Mouse (Mus musculus): ENCODE measurements around the gene Pfkfb2.

Gene Pfkfb2

DNA sequence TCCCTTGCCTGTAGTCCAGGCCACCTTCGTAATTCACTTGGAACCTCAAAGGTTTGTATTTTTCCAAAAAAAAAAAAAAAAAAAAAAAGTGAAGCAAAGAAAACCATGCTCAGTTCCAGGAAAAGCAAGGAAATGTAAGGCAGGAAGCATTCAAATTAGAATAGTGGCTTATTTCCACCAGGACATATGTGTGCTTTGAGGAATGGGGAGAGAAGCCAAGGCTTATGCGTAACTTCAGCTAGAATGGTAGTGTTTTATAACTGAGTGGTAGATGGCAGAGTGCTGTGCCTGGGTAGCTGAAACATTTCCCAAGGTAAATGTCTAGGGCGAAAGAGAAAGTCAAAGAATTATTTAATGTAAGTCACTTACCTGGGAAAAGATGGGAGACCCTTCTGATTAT is 345 bp downstream of the Pfkfb2 start:
- H3K36me3 ChIP-seq (ENCODE audit: control insufficient read depth, insufficient read depth, low read length, poor library complexity, severe bottlenecking): no peaks in the 10 kb centered on the region
- DNase-seq (ENCODE audit: low read depth, low spot score): no peak
- H3K27me3 ChIP-seq (ENCODE audit: control insufficient read depth, insufficient read depth, low read length, poor library complexity, severe bottlenecking): no peaks in the 10 kb centered on the region

- no peak for DNase-seq (ENCODE audit: low read depth, low spot score)
- Histone ChIP-seq H3K27me3 (ENCODE audit: control insufficient read depth, insufficient read depth, low read length, poor library complexity, severe bottlenecking) (no peaks in the 10 kb centered on the region), H3K36me3 (ENCODE audit: control insufficient read depth, insufficient read depth, low read length, poor library complexity, severe bottlenecking) (no peaks in the 10 kb centered on the region)
These were observed 983 bp downstream of the Pfkfb2 start for GRCm38 (mm10) chr1:130728070-130728469.

DNA sequence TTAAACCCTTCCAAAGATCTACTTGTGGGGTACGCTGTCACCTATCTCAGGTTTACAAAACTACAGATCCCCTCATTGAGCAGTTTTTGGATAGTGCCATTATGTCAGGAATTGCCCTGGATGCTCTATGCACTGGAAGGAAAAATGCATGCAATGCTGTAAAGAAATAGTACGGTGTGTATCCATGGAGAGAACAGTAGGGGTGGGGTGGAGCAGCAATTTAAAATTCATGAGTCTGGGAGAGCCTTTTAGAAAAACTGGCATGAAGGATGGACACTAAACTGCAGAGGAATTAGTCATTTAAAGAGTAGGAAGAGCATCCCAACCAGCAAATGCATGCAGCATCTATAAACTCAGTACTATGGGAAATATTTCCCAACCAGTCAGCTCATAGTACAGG is 2.7 kb downstream of the Pfkfb2 start:
- no peak for DNase-seq (ENCODE audit: low read depth, low spot score)
- no peaks in the 10 kb centered on the region for H3K27me3 ChIP-seq (ENCODE audit: control insufficient read depth, insufficient read depth, low read length, poor library complexity, severe bottlenecking)
- H3K36me3 ChIP-seq (ENCODE audit: control insufficient read depth, insufficient read depth, low read length, poor library complexity, severe bottlenecking): no peaks in the 10 kb centered on the region

DNA sequence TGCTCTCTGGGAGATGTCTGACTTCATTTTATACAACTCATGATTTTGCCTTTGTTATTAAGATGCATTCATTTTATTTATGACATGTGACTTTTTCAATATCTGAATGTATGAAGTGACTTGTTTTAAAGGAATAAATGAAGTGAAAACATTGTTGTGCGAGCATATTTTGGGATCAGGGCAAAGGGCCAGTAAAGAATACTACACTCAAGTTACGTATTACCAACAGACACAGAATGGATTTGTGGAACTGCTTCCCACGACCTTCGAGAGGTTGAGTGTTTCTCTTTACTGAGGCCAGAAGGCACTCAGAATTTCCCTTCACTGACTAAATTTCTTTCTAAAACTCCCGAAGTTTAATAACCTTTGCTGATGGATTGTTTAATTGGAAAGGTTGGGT is 4.8 kb downstream of the Pfkfb2 start:
- no peak for DNase-seq (ENCODE audit: low read depth, low spot score)
- no peaks in the 10 kb centered on the region for H3K36me3 ChIP-seq (ENCODE audit: control insufficient read depth, insufficient read depth, low read length, poor library complexity, severe bottlenecking)
- no peaks in the 10 kb centered on the region for H3K27me3 ChIP-seq (ENCODE audit: control insufficient read depth, insufficient read depth, low read length, poor library complexity, severe bottlenecking)

DNA sequence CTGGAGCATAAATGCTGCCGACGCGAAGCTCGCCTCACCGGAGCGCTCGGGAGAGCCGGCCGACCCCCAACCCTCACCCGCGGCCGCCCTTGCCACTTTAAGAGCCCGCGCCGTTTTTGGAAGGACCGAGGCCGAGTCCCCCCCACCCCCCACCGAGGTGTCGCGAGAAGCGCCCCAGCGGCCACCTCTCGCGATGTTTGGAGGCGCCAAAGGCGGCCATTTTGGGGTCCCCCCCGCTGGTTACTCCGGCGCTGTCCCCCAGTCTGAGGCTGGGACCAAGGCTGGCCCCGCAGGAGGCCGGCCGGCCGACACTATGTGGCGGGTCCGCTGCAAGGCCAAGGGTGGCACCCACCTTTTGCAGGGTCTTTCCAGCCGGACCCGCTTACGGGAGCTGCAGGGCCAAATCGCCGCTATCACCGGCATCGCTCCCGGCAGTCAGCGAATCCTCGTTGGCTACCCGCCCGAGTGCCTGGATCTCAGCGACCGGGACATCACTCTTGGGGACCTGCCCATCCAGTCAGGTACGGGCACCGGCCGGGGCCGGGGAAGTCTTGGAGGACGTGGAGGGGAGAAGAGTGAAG is 11.7 kb downstream of the Pfkfb2 start, which contains the start of gene Yod1:
TSS of gene Yod1 (plus strand) at position 37 of the 581 bp plus-strand sequence.
- no peaks in the 10 kb centered on the region for H3K36me3 ChIP-seq (ENCODE audit: control insufficient read depth, insufficient read depth, low read length, poor library complexity, severe bottlenecking)
- DNase-seq (ENCODE audit: low read depth, low spot score): peak; percentile 92

DNA sequence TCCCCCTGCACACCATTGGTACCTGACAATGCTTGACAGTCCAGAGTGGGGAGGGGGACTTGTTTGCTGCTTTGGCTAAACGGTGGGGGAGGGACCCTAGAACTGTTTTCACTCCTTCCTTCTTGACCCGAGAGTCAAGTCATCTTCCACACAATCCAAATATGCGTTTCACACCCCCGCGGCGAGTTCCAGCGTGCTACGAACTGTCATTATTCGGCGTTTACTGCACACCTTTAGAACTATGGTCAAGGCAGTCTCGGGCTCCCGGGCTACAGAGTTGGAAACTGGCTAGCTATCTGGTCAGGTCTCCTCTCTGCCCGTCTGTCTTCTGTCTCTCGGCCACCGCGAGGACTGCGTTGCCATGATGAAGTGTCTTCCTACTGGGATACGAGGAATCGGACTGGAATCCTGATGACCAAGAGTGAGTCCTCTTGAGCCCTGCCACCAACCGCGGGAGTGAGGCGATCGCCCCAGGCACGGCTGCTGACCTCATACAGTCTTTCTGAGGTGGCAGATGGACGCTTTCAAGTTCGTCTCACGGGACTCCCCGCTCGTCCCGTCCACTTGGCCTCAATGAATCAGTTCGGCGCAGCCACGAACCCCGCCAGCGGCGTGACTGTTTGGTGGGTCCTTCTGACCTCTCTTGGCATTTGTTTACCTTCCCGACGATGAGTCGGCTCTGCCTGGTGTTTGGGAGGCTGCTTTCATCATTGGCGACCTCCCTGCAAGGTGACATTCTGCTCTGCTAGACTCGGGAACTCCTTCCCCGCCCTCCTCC is 12.4 kb downstream of the Pfkfb2 start:
- Histone ChIP-seq H3K27me3 (ENCODE audit: control insufficient read depth, insufficient read depth, low read length, poor library complexity, severe bottlenecking) (no peaks in the 10 kb centered on the region; the same call in 1 of the 2 replicates), H3K36me3 (ENCODE audit: control insufficient read depth, insufficient read depth, low read length, poor library complexity, severe bottlenecking) (no peaks in the 10 kb centered on the region)
- peak; percentile 39 for DNase-seq (ENCODE audit: low read depth, low spot score)

More for the DNA sequence above, 11.7 kb downstream of the Pfkfb2 start, which contains the start of gene Yod1:
- no peaks in the 10 kb centered on the region; the same call in 1 of the 2 replicates for H3K27me3 ChIP-seq (ENCODE audit: control insufficient read depth, insufficient read depth, low read length, poor library complexity, severe bottlenecking)

DNA sequence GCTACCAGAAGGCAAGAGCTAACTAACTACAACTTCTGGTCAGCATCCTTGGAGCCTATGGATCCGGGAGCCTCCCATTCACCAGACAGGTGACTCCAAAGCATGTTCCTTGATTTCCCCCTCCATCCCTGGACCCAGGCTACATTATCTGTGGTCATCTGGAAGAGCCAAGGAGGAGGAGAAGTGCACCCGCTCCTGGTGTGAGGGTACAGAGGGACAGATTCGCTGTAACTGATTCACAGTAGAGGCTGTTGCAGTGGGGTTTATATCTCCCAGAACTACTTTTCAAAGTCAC is 12.9 kb downstream of the Pfkfb2 start:
- H3K27me3 ChIP-seq (ENCODE audit: control insufficient read depth, insufficient read depth, low read length, poor library complexity, severe bottlenecking): no peaks in the 10 kb centered on the region; the same call in 1 of the 2 replicates
- DNase-seq (ENCODE audit: low read depth, low spot score): no peak
- no peaks in the 10 kb centered on the region for H3K36me3 ChIP-seq (ENCODE audit: control insufficient read depth, insufficient read depth, low read length, poor library complexity, severe bottlenecking)

GRCm38 (mm10) chr1:130715561-130716217 is 13.4 kb downstream of the Pfkfb2 start, which contains the start of gene Gm29427:
Gene Gm29427, minus strand, starts transcription at chr1:130715799.
- Histone ChIP-seq H3K36me3 (ENCODE audit: control insufficient read depth, insufficient read depth, low read length, poor library complexity, severe bottlenecking) (peaks cover 1% of the 10 kb centered on the region; the same call in 1 of the 2 replicates), H3K27me3 (ENCODE audit: control insufficient read depth, insufficient read depth, low read length, poor library complexity, severe bottlenecking) (no peaks in the 10 kb centered on the region; the same call in 1 of the 2 replicates)
- DNase-seq (ENCODE audit: low read depth, low spot score): peak; percentile 98

- DNase-seq (ENCODE audit: low read depth, low spot score): no peak
These were observed 15.0 kb downstream of the Pfkfb2 start for GRCm38 (mm10) chr1:130714046-130714445.

DNA sequence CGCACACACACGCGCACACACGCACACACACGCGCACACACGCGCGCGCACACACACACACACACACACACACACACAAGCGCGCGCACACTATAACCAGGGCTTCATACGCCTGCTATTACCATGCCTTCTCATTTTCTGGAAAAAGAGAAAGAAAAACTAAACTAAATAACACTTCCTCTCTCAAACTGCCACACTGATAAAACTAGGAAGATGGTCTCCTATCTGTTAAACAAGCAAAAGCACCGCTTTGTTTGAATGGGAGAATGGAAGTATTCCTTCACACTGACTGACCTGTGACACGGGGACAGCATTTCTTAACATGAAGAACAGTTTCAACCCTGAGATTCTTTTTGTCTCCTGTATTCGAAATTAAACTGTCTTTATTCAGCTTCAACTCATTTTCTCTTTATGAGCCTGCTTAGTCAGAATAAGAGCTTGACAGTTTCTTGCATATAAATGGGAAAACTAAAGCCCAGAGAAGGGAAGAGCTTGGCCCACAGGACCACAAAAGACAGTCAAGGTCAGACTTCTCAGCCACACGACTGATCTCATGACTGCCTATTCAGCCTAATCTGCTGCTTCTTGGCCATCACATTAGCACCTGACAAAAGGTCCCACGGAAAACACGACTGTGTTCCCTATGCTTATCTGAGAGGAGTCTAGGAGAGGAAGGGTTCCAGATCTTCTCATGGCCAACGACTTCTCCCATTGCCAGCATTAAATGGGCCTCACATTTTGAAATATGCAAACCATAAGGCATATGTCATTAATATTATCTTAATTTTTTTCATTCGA is 18.6 kb downstream of the Pfkfb2 start:
- DNase-seq (ENCODE audit: low read depth, low spot score): no peak
- no peaks in the 10 kb centered on the region for H3K27me3 ChIP-seq (ENCODE audit: control insufficient read depth, insufficient read depth, low read length, poor library complexity, severe bottlenecking)
- peaks cover 12% of the 10 kb centered on the region for H3K36me3 ChIP-seq (ENCODE audit: control insufficient read depth, insufficient read depth, low read length, poor library complexity, severe bottlenecking)

More at GRCm38 (mm10) chr1:130714046-130714445, 15.0 kb downstream of the Pfkfb2 start:
- Histone ChIP-seq H3K27me3 (ENCODE audit: control insufficient read depth, insufficient read depth, low read length, poor library complexity, severe bottlenecking) (no peaks in the 10 kb centered on the region; the same call in 1 of the 2 replicates), H3K36me3 (ENCODE audit: control insufficient read depth, insufficient read depth, low read length, poor library complexity, severe bottlenecking) (peaks cover 3% of the 10 kb centered on the region; the same call in 1 of the 2 replicates)

GRCm38 (mm10) chr1:130703613-130704012 is 25.4 kb downstream of the Pfkfb2 start:
- no peak for DNase-seq (ENCODE audit: low read depth, low spot score)
- H3K27me3 ChIP-seq (ENCODE audit: control insufficient read depth, insufficient read depth, low read length, poor library complexity, severe bottlenecking): no peaks in the 10 kb centered on the region
- peaks cover 11% of the 10 kb centered on the region for H3K36me3 ChIP-seq (ENCODE audit: control insufficient read depth, insufficient read depth, low read length, poor library complexity, severe bottlenecking)

DNA sequence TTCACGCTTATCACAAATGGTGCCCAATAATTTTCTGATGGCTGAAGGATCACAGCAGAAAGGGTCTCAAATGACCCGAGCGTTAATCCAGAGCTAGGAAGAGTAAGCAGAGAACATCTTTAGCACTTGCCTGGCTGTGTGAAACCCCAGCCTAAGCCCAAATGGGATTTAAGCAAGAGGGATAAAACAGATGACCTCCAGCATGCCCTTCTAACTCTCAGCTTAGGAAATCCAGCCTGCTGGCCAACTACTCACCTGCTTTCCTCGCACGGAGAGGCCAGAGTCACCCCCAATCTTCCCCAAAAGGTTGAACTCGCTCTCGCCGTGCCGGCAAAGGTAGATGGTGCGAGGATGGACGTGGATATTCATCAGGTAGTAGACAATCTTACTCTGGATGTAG is 27.1 kb downstream of the Pfkfb2 start:
- Histone ChIP-seq H3K36me3 (ENCODE audit: control insufficient read depth, insufficient read depth, low read length, poor library complexity, severe bottlenecking) (peaks cover 13% of the 10 kb centered on the region), H3K27me3 (ENCODE audit: control insufficient read depth, insufficient read depth, low read length, poor library complexity, severe bottlenecking) (no peaks in the 10 kb centered on the region)
- no peak for DNase-seq (ENCODE audit: low read depth, low spot score)

DNA sequence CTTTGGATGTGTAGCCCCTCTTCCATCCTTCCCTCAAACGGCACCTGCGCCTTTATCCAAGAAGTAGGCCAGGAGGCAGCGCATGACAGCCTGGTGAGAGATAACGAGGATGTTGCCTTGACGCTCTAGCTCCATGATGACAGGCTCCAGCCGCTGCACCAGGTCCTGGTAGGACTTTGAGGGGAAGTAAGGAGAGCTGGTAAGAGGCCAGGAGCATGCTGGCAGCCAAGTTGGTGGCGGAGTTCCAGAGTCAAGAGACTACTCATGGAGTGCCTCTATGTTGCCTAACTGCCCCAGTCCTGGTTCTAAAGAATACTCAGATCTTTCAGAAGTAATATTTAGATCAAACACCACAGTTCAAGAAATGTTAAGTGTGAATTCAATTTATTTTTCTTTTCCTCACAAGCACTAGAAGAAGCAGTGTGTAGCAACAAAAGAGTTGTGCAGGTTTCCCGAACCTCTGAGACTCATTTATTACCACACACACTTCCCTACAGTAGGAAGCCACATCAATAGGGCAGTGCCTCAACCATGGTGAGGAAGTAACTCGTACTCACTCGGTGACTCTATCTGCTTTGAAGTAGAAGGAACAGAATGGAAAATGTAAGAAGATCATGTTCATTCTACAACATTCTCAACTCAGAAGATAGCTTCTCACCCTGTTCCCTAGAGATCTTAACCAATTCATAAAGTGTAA is 29.0 kb downstream of the Pfkfb2 start:
- DNase-seq (ENCODE audit: low read depth, low spot score): no peak
- peaks cover 7% of the 10 kb centered on the region; the same call in 1 of the 2 replicates for H3K36me3 ChIP-seq (ENCODE audit: control insufficient read depth, insufficient read depth, low read length, poor library complexity, severe bottlenecking)
- no peaks in the 10 kb centered on the region for H3K27me3 ChIP-seq (ENCODE audit: control insufficient read depth, insufficient read depth, low read length, poor library complexity, severe bottlenecking)

- no peak for DNase-seq (ENCODE audit: low read depth, low spot score)
- Histone ChIP-seq H3K27me3 (ENCODE audit: control insufficient read depth, insufficient read depth, low read length, poor library complexity, severe bottlenecking) (no peaks in the 10 kb centered on the region), H3K36me3 (ENCODE audit: control insufficient read depth, insufficient read depth, low read length, poor library complexity, severe bottlenecking) (peaks cover 7% of the 10 kb centered on the region; the same call in 1 of the 2 replicates)
These were observed 30.5 kb downstream of the Pfkfb2 start for GRCm38 (mm10) chr1:130698601-130699000.
